Mouse (Mus musculus) liver, postnatal 0 days (tissue): ENCODE data around the gene Slc36a4. TPM values are rescaled to one million over a fixed set of nuclear protein-coding genes. Genes with fewer than 3 reads are reported as not detected.
A peak's percentile ranks its signal among the peaks of the same experiment; 100 is the strongest.

Source experiments
- ATAC-seq: fragments of 200-750 bp; cut with Nextera tagmentation; 2 replicates; pipeline ENCODE4 v1.8.0; 2017; ENCODE audit warnings: mild to moderate bottlenecking, moderate library complexity
- DNase-seq: peaks from one replicate; pipeline ENCODE4 v3.0.0-alpha.2; 2016
- H3K27ac ChIP-seq: fragments of 300-500 bp; sonication (generic); 2 replicates; pipeline ENCODE4 v1.5.1; 2014; ENCODE audit warnings: antibody characterized with exemption, moderate library complexity, mild to moderate bottlenecking, low read depth
- H3K27me3 ChIP-seq: fragments of 300-500 bp; sonication (generic); 2 replicates; pipeline ENCODE4 v1.6.1; 2014; ENCODE audit warnings: low read length, control low read depth, mixed read lengths; ENCODE audit not compliant: insufficient read depth
- H3K36me3 ChIP-seq: fragments of 300-500 bp; sonication (generic); replicated peaks from 2 replicates; pipeline ENCODE4 v1.6.1; 2014; ENCODE audit warnings: mild to moderate bottlenecking, control low read depth, low read length, moderate library complexity, mixed read lengths; ENCODE audit not compliant: insufficient read depth
- H3K4me1 ChIP-seq: fragments of 300-500 bp; sonication (generic); 2 replicates; pipeline ENCODE4 v1.6.1; 2014; ENCODE audit warnings: antibody characterized with exemption, mild to moderate bottlenecking, control low read depth; ENCODE audit not compliant: insufficient read depth
- H3K4me2 ChIP-seq: fragments of 300-500 bp; sonication (generic); 2 replicates; pipeline ENCODE4 v1.6.1; 2014; ENCODE audit warnings: low read depth, mild to moderate bottlenecking, low read length, moderate library complexity, mixed read lengths
- H3K4me3 ChIP-seq: fragments of 300-500 bp; sonication (generic); 2 replicates; pipeline ENCODE4 v1.5.1; 2014; ENCODE audit warnings: low read depth, low read length
- H3K9ac ChIP-seq: fragments of 300-500 bp; sonication (generic); replicated peaks from 2 replicates; pipeline ENCODE4 v1.6.1; 2014; ENCODE audit warnings: mild to moderate bottlenecking, moderate library complexity
- H3K9me3 ChIP-seq: fragments of 300-500 bp; sonication (generic); 2 replicates; pipeline ENCODE4 v1.6.1; 2016; ENCODE audit warnings: mild to moderate bottlenecking, control low read depth, low read length, mixed read lengths
- CTCF ChIP-seq: sonication (generic); IDR thresholded peaks from 2 replicates; pipeline ENCODE4 v1.5.1; 2016; ENCODE audit warnings: antibody characterized with exemption, low read depth
- EP300 ChIP-seq: IDR thresholded peaks from 2 replicates; pipeline ENCODE4 v1.6.1; 2016; ENCODE audit warnings: antibody characterized with exemption, low read depth, mild to moderate bottlenecking
- WGBS: fragments of 180-500 bp; shearing (Covaris S2); extraction: QIAGEN DNeasy Blood & Tissue Kit; methylation state at CpG from one replicate; pipeline ENCODE4 v1.1.7; 2014; ENCODE audit not compliant: insufficient replicate concordance; 5-methylcytosine and 5-hydroxymethylcytosine counted together
- polyA plus RNA-seq: library from polyadenylated mRNA; unstranded; fragments of >200 nt; fragmentation: Nextera tagmentation; extraction: Ambion mirVana; gene quantifications from 2 replicates; pipeline ENCODE4 v1.2.1, GENCODE M21; 2015

Slc36a4 gene
- polyA plus RNA-seq, 1 experiment from 2014 or later = 2.2 TPM

DNA sequence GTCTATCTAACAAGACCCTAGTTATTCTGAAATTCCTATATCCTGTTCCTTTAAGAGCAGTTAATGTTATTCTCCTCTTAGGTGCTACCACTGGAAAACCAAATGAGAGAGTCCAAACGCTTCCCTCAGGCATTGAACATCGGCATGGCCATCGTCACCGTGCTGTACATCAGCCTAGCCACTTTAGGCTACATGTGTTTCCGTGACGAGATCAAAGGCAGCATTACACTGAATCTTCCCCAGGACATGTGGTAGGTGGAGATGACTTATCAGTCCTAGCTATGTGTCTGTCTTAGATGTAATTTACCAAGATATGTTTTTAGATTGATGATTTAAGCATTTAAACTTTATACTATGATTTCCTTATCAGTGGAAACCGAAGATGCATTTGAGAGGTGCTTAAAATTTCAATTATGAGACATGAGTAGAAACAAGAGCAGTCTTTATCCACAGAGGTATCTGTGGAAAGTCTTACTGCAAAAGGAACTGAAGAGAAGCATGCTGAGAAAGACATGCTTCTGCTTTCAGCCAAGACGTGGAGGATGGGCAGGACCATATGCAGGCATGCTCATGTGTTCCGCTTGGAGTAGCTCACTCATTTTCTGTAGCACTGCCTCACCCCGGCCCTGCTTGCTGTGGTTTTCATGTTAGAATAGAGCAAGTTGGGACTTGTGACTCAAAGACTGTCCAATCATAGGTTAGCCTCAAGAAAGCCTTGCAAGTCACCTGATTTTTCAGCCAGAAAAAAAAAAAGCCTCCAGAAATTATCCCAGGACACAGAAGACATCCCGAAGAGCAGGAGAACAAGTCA is 24.7 kb downstream of the Slc36a4 start:
- ATAC-seq = no peak
- no peak overlapping the region for H3K4me3 ChIP-seq
- TF ChIP-seq EP300 (no peak), CTCF (no peak)
- H3K4me1 ChIP-seq = no peaks in the 10 kb centered on the region
- no peak overlapping the region for H3K4me2 ChIP-seq
- no peaks in the 10 kb centered on the region for H3K9me3 ChIP-seq
- no peak overlapping the region for H3K27ac ChIP-seq
- DNase-seq = no peak
- H3K9ac ChIP-seq = no peak overlapping the region
- no peaks in the 10 kb centered on the region for H3K27me3 ChIP-seq
- H3K36me3 ChIP-seq = peaks cover 15% of the 10 kb centered on the region
- WGBS = 84% methylated on average over 11 of the region's 11 CpGs

DNA sequence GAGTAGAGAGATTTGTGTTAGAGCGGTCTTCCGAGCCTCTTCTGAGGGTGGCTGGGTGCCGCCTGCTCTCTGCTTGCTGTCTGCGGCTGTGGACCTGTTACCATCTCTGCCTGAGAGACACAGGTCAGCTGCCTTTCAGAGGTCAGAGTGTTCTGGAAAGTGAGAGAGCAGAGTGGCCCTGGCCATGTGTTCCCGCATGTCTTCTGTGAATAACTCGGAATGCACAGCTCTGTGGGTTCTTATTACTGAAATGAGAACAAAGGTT is 25.3 kb downstream of the Slc36a4 start:
- Histone ChIP-seq H3K4me1 (no peaks in the 10 kb centered on the region), H3K27me3 (no peaks in the 10 kb centered on the region), H3K27ac (no peak overlapping the region), H3K4me2 (no peak overlapping the region), H3K36me3 (peaks cover 11% of the 10 kb centered on the region), H3K9me3 (no peaks in the 10 kb centered on the region), H3K4me3 (no peak overlapping the region), H3K9ac (no peak overlapping the region)
- 91% methylated on average over 6 of the region's 6 CpGs for WGBS
- ATAC-seq (no peak), DNase-seq (no peak)
- TF ChIP-seq EP300 (no peak), CTCF (no peak)

- peak; percentile 64 for ATAC-seq
- Histone ChIP-seq H3K27me3 (no peaks in the 10 kb centered on the region), H3K27ac (0 out of 2 replicates have a peak overlapping the region, but pooled peaks have one; percentile 7), H3K4me1 (no peaks in the 10 kb centered on the region), H3K4me2 (no peak overlapping the region), H3K4me3 (no peak overlapping the region), H3K9ac (no peak overlapping the region), H3K9me3 (no peaks in the 10 kb centered on the region), H3K36me3 (peaks cover 5% of the 10 kb centered on the region)
- no peak for DNase-seq
- TF ChIP-seq CTCF = no peak
- TF ChIP-seq EP300 = peak; percentile 72
- WGBS = 60% methylated on average over 2 of the region's 2 CpGs
These were observed 28.0 kb downstream of the Slc36a4 start for GRCm38 (mm10) chr9:15737522-15737921.

DNA sequence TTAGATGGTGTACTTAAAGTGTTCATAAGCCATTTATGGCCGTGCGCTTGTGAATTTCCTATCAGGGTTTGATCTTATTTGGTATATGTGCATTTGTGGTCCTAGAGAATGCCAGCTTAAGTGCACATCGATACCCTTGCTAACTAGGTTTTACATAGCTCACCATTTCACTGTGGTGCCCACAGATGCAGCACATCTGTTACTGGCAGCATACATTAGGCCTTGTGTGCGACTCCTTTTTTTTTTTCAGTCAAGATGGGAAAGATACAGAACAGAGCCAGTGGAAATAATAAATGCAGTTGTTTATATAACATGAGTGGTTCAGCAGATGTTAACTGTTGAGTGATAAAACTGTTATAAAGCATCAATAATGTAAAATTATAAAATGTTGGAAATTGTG is 31.9 kb downstream of the Slc36a4 start:
- no peak for DNase-seq
- Histone ChIP-seq H3K36me3 (no peaks in the 10 kb centered on the region), H3K27me3 (no peaks in the 10 kb centered on the region), H3K4me1 (no peaks in the 10 kb centered on the region), H3K4me3 (no peak overlapping the region), H3K9ac (no peak overlapping the region), H3K27ac (no peak overlapping the region), H3K4me2 (no peak overlapping the region), H3K9me3 (no peaks in the 10 kb centered on the region)
- no peak for TF ChIP-seq EP300
- no peak for TF ChIP-seq CTCF
- ATAC-seq = no peak
- 85% methylated on average over 4 of the region's 4 CpGs for WGBS

- no peak for ATAC-seq
- Histone ChIP-seq H3K4me2 (no peak overlapping the region), H3K4me3 (no peak overlapping the region), H3K9ac (no peak overlapping the region), H3K9me3 (no peaks in the 10 kb centered on the region), H3K27me3 (no peaks in the 10 kb centered on the region), H3K27ac (no peak overlapping the region), H3K4me1 (no peaks in the 10 kb centered on the region), H3K36me3 (no peaks in the 10 kb centered on the region)
- TF ChIP-seq EP300 (no peak), CTCF (no peak)
- 76% methylated on average over 6 of the region's 6 CpGs for WGBS
- no peak for DNase-seq
These were observed 32.4 kb downstream of the Slc36a4 start for GRCm38 (mm10) chr9:15741931-15742330.

DNA sequence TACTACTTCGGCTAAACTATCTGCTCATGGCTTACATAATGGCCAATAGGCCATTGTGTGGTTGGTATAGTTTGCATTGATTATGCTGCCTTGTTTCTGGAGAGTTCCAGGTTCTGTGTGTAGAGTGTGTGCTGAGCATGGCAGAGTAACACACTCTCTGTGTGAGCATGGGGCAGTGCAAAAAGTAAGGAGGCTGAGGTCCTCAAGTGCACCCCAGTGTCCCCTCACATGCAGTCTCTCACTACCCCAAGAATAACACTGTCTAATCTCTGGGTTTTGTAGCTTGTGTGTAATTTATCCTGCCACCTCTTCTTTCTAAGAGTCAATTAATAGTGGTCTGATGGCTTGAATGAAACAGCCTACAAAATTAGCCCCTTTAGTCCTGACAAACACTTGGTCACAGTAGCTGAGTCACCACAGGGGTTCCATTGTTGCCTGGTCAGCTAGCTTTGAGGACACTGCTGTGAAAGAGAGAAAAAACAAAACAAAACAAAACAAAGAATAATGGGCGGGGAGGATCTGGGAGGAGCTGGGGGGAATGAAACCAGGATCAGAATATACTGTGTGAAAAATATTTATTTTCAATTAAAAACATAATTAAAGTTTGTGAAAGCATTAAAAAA is 36.6 kb downstream of the Slc36a4 start:
- DNase-seq (no peak), ATAC-seq (no peak)
- no peak overlapping the region for H3K9ac ChIP-seq
- no peaks in the 10 kb centered on the region for H3K27me3 ChIP-seq
- no peaks in the 10 kb centered on the region for H3K36me3 ChIP-seq
- no peak overlapping the region for H3K4me3 ChIP-seq
- H3K4me2 ChIP-seq = no peak overlapping the region
- TF ChIP-seq EP300 = no peak
- no peak for TF ChIP-seq CTCF
- no peaks in the 10 kb centered on the region for H3K4me1 ChIP-seq
- H3K9me3 ChIP-seq = no peaks in the 10 kb centered on the region
- WGBS = 59% methylated on average over 2 of the region's 2 CpGs
- H3K27ac ChIP-seq = no peak overlapping the region
